Mouse (Mus musculus) C2C12 (cell line): ENCODE data around the gene Slc35a5.

Experiments used
- CTCF ChIP-seq: IDR thresholded peaks from one replicate; pipeline ENCODE4 v1.5.1; 2011; ENCODE audit not compliant: control insufficient read depth, insufficient read depth, insufficient read length
- MAX ChIP-seq: IDR thresholded peaks from one replicate; pipeline ENCODE4 v1.6.1; 2011; ENCODE audit warnings: mild to moderate bottlenecking, control low read depth
- MYOG ChIP-seq: IDR thresholded peaks from one replicate; pipeline ENCODE4 v1.6.1; 2011; ENCODE audit not compliant: control insufficient read depth, insufficient read length; ENCODE audit errors: extremely low read depth
- USF1 ChIP-seq: IDR thresholded peaks from one replicate; pipeline ENCODE4 v1.6.1; 2011; ENCODE audit warnings: low read depth, mild to moderate bottlenecking, control low read depth, moderate library complexity

DNA sequence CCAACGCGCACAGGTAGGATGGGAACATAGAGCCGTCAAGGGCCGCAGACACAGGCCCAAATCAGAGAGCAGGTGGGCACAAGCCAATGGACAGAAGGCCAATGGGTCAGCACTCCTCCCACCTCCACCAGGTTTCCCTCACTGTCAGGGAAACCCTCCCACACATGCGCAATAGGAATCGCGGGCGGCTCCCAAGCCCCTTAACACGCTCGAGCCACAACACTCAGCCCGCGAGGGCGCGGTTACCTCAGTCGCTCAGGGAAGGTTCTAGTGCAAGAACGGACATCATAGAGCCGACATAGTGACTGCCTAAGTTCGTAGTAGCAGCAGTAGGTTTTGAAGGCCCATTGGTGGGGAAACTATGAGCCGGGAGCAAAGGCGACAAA is 377 bp downstream of the Slc35a5 start:
- TF ChIP-seq CTCF (no peak), MAX (no peak), MYOG (no peak), USF1 (no peak)
